Mouse (Mus musculus): ENCODE results near the gene Tmem161b. TPM values are rescaled to one million over a fixed set of nuclear protein-coding genes. Genes with fewer than 3 reads are reported as not detected.
"Not testable (repeated sequence)": the region's sequence is repeated elsewhere in the genome, so short reads cannot be mapped to it uniquely, and the experiment has no call there.

Tmem161b gene
- 10 to 100 TPM; 27.7 to 30.5 TPM for total RNA-seq (2021)

GRCm38 (mm10) chr13:84221820-84222681 is at the start of gene Tmem161b:
TSS of gene Tmem161b (plus strand) at chr13:84222296.
- intact Hi-C loops (cut with DNase I): loop anchor here (5.0 to 10.0 kb wide), 6 partner anchors 125 to 535 kb away; no protein-coding TSS in a partner anchor
- peak; percentile 88 to 92 for DNase-seq (ENCODE audit: low spot score in 2 of 2)

GRCm38 (mm10) chr13:84185835-84186234 is 36.3 kb upstream of the Tmem161b start:
- intact Hi-C loops (cut with DNase I); DNase-seq (ENCODE audit: low spot score in 2 of 2): not testable (repeated sequence)

GRCm38 (mm10) chr13:84192723-84193122 is 29.4 kb upstream of the Tmem161b start:
- intact Hi-C loops (cut with DNase I): no loop called here
- DNase-seq (ENCODE audit: low spot score in 2 of 2): no peak

GRCm38 (mm10) chr13:84222682-84222992 is 541 bp downstream of the Tmem161b start:
- DNase-seq (ENCODE audit: low spot score in 2 of 2): no peak
- intact Hi-C loops (cut with DNase I): loop anchor here (5.0 to 10.0 kb wide), 6 partner anchors 125 to 535 kb away; no protein-coding TSS in a partner anchor

GRCm38 (mm10) chr13:84223018-84223417 is 922 bp downstream of the Tmem161b start:
- no peak for DNase-seq (ENCODE audit: low spot score in 2 of 2)
- intact Hi-C loops (cut with DNase I): loop anchor here (5.0 to 10.0 kb wide), 6 partner anchors 124 to 534 kb away; no protein-coding TSS in a partner anchor

GRCm38 (mm10) chr13:84234019-84234418 is 11.9 kb downstream of the Tmem161b start:
- no peak for DNase-seq (ENCODE audit: low spot score in 2 of 2)
- intact Hi-C loops (cut with DNase I): no loop called here

GRCm38 (mm10) chr13:84236768-84237167 is 14.7 kb downstream of the Tmem161b start:
- DNase-seq (ENCODE audit: low spot score in 2 of 2): no peak
- intact Hi-C loops (cut with DNase I): no loop called here

GRCm38 (mm10) chr13:84238184-84238583 is 16.1 kb downstream of the Tmem161b start:
- intact Hi-C loops (cut with DNase I): no loop called here
- DNase-seq (ENCODE audit: low spot score in 2 of 2): no peak

- intact Hi-C loops (cut with DNase I): no loop called here
- no peak for DNase-seq (ENCODE audit: low spot score in 2 of 2)
These were observed 26.0 kb downstream of the Tmem161b start for GRCm38 (mm10) chr13:84248065-84248464.

GRCm38 (mm10) chr13:84251295-84251694 is 29.2 kb downstream of the Tmem161b start:
- intact Hi-C loops (cut with DNase I): no loop called here
- DNase-seq (ENCODE audit: low spot score in 2 of 2): no peak

GRCm38 (mm10) chr13:84255047-84255446 is 33.0 kb downstream of the Tmem161b start:
- no peak for DNase-seq (ENCODE audit: low spot score in 2 of 2)
- intact Hi-C loops (cut with DNase I): no loop called here

- intact Hi-C loops (cut with DNase I); DNase-seq (ENCODE audit: low spot score in 2 of 2): not testable (repeated sequence)
These were observed 42.3 kb downstream of the Tmem161b start for GRCm38 (mm10) chr13:84264418-84264817.

GRCm38 (mm10) chr13:84276246-84276645 is 54.1 kb downstream of the Tmem161b start:
- DNase-seq (ENCODE audit: low spot score in 2 of 2): no peak
- intact Hi-C loops (cut with DNase I): no loop called here

- intact Hi-C loops (cut with DNase I): no loop called here
- no peak for DNase-seq (ENCODE audit: low spot score in 2 of 2)
These were observed 58.3 kb downstream of the Tmem161b start for GRCm38 (mm10) chr13:84280352-84280751.

- no peak for DNase-seq (ENCODE audit: low spot score in 2 of 2)
- intact Hi-C loops (cut with DNase I): no loop called here
These were observed 60.9 kb downstream of the Tmem161b start for GRCm38 (mm10) chr13:84282966-84283365.

- intact Hi-C loops (cut with DNase I): no loop called here
- DNase-seq (ENCODE audit: low spot score in 2 of 2): no peak
These were observed 62.9 kb downstream of the Tmem161b start for GRCm38 (mm10) chr13:84284764-84285558.

- intact Hi-C loops (cut with DNase I): no loop called here
- no peak for DNase-seq (ENCODE audit: low spot score in 2 of 2)
These were observed 63.5 kb downstream of the Tmem161b start for GRCm38 (mm10) chr13:84285559-84285945.

- DNase-seq (ENCODE audit: low spot score in 2 of 2): no peak
- intact Hi-C loops (cut with DNase I): no loop called here
These were observed 77.5 kb downstream of the Tmem161b start for GRCm38 (mm10) chr13:84299445-84300053.

- intact Hi-C loops (cut with DNase I): loop anchor here (10.0 kb wide), 1 partner anchor 468 kb away; no protein-coding TSS in a partner anchor
- DNase-seq (ENCODE audit: low spot score in 2 of 2): no peak
These were observed 121.2 kb downstream of the Tmem161b start for GRCm38 (mm10) chr13:84343272-84343671.
